Mouse (Mus musculus) heart, postnatal 0 days (tissue): Measurements from ENCODE around the gene Spag8. TPM values are rescaled to one million over a fixed set of nuclear protein-coding genes. Genes with fewer than 3 reads are reported as not detected.

Experiments
- ATAC-seq: fragments of 200-750 bp; cut with Nextera tagmentation; 2 replicates; pipeline ENCODE4 v1.8.0; 2017; ENCODE audit warnings: low read depth, moderate number of reproducible peaks, moderate library complexity; ENCODE audit not compliant: insufficient read depth
- DNase-seq: peaks from one replicate; pipeline ENCODE4 v3.0.0-alpha.2; 2016; ENCODE audit warnings: low spot score
- H3K27ac ChIP-seq: fragments of 300-500 bp; sonication (generic); 2 replicates; pipeline ENCODE4 v1.5.1; 2014; ENCODE audit warnings: low read depth, mild to moderate bottlenecking
- H3K27me3 ChIP-seq: fragments of 300-500 bp; sonication (generic); 2 replicates; pipeline ENCODE4 v1.6.1; 2014; ENCODE audit warnings: low read length, mixed read lengths; ENCODE audit not compliant: control insufficient read depth, insufficient read depth
- H3K36me3 ChIP-seq: fragments of 300-500 bp; sonication (generic); replicated peaks from 2 replicates; pipeline ENCODE4 v1.6.1; 2014; ENCODE audit warnings: low read length, mixed read lengths; ENCODE audit not compliant: control insufficient read depth, insufficient read depth
- H3K4me1 ChIP-seq: fragments of 300-500 bp; sonication (generic); 2 replicates; pipeline ENCODE4 v1.6.1; 2014; ENCODE audit warnings: antibody characterized with exemption; ENCODE audit not compliant: control insufficient read depth, insufficient read depth
- H3K4me2 ChIP-seq: fragments of 300-500 bp; sonication (generic); 2 replicates; pipeline ENCODE4 v1.6.1; 2014; ENCODE audit warnings: low read depth, mild to moderate bottlenecking, low read length, moderate library complexity
- H3K4me3 ChIP-seq: fragments of 300-500 bp; sonication (generic); 2 replicates; pipeline ENCODE4 v1.5.1; 2014; ENCODE audit warnings: low read depth, low read length
- H3K9ac ChIP-seq: fragments of 300-500 bp; sonication (generic); replicated peaks from 2 replicates; pipeline ENCODE4 v1.6.1; 2014; ENCODE audit warnings: low read depth, low read length, mixed read lengths
- H3K9me3 ChIP-seq: fragments of 300-500 bp; sonication (generic); replicated peaks from 2 replicates; pipeline ENCODE4 v1.6.1; 2016; ENCODE audit warnings: low read length; ENCODE audit not compliant: control insufficient read depth
- CTCF ChIP-seq: IDR thresholded peaks from 2 replicates; pipeline ENCODE4 v1.5.1; 2016; ENCODE audit warnings: antibody characterized with exemption, control low read depth, low read depth
- EP300 ChIP-seq: IDR thresholded peaks from 2 replicates; pipeline ENCODE4 v1.6.1; 2016; ENCODE audit warnings: antibody characterized with exemption, low read depth
- WGBS: fragments of 180-500 bp; shearing (Covaris S2); extraction: QIAGEN DNeasy Blood & Tissue Kit; methylation state at CpG from one replicate; pipeline ENCODE4 v1.1.7; 2014; 5-methylcytosine and 5-hydroxymethylcytosine counted together
- polyA plus RNA-seq: library from polyadenylated mRNA; unstranded; fragments of >200 nt; fragmentation: Nextera tagmentation; extraction: Ambion mirVana; gene quantifications from 2 replicates; pipeline ENCODE4 v1.2.1, GENCODE M21; 2015
- total RNA-seq: library from RNA; depleted of rRNA; stranded (reverse); fragments of >200 nt; gene quantifications from 2 replicates; pipeline ENCODE4 v1.2.3, GENCODE M21; 2014; ENCODE audit warnings: low replicate concordance

Spag8 gene
- total and polyA plus RNA-seq, 2 experiments from 2014 or later: 0.44 TPM; not detected in 1

- Histone ChIP-seq H3K4me1 (0 out of 2 replicates have a peak, but pooled peaks cover 4% of the 10 kb centered on the region), H3K36me3 (peaks cover 9% of the 10 kb centered on the region), H3K27me3 (no peaks in the 10 kb centered on the region), H3K9me3 (no peaks in the 10 kb centered on the region), H3K4me3 (no peak overlapping the region), H3K27ac (no peak overlapping the region), H3K9ac (no peak overlapping the region), H3K4me2 (no peak overlapping the region)
- no peak for DNase-seq
- no peak for ATAC-seq
- WGBS: 78% methylated on average over 5 of the region's 5 CpGs
- TF ChIP-seq EP300: no peak
- no peak for TF ChIP-seq CTCF
Observed at GRCm38 (mm10) chr4:43674974-43675373, 21.6 kb upstream of the Spag8 start.

- 85% methylated on average over 8 of the region's 8 CpGs for WGBS
- no peaks in the 10 kb centered on the region for H3K9me3 ChIP-seq
- H3K36me3 ChIP-seq: peaks cover 9% of the 10 kb centered on the region
- H3K4me1 ChIP-seq: 0 out of 2 replicates have a peak, but pooled peaks cover 8% of the 10 kb centered on the region
- DNase-seq (no peak), ATAC-seq (no peak)
- no peak overlapping the region for H3K27ac ChIP-seq
- no peak overlapping the region for H3K4me2 ChIP-seq
- H3K4me3 ChIP-seq: no peak overlapping the region
- H3K27me3 ChIP-seq: no peaks in the 10 kb centered on the region
- H3K9ac ChIP-seq: no peak overlapping the region
- TF ChIP-seq CTCF (no peak), EP300 (no peak)
Observed at GRCm38 (mm10) chr4:43673703-43674102, 20.3 kb upstream of the Spag8 start.

GRCm38 (mm10) chr4:43672070-43672469 lies 18.7 kb upstream of the Spag8 start:
- Histone ChIP-seq H3K9me3 (no peaks in the 10 kb centered on the region), H3K27me3 (no peaks in the 10 kb centered on the region), H3K36me3 (peaks cover 9% of the 10 kb centered on the region; the same call in 1 of the 2 replicates), H3K4me2 (no peak overlapping the region), H3K9ac (no peak overlapping the region), H3K4me1 (0 out of 2 replicates have a peak, but pooled peaks cover 8% of the 10 kb centered on the region), H3K4me3 (no peak overlapping the region), H3K27ac (no peak overlapping the region)
- peak; percentile 81 for DNase-seq
- ATAC-seq: peak; percentile 34; the same call in 1 of the 2 replicates
- no peak for TF ChIP-seq EP300
- TF ChIP-seq CTCF: peak; percentile 80
- WGBS: 4% methylated on average over 2 of the region's 2 CpGs

DNA sequence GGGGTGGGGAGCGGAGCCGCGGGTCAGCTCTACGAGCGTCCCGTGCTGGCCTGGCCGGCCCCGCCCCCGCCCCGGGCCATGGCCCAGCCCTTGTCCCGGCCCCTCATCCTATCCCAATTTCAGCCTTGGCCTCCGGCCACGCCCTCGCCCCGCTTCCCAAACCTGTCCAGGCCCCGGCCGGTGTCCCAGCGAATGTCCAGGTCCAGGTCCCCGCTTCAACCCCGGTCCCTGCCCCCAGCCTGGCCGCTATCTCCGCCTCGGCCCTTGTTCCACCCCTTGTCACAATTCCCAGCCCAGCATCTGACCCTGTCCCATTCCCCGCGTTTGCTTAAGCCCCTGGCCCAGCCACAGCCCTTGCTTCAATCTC lies 16.0 kb upstream of the Spag8 start:
- DNase-seq (no peak), ATAC-seq (peak; percentile 73)
- Histone ChIP-seq H3K27me3 (peaks cover 8% of the 10 kb centered on the region), H3K9ac (peak overlapping the region; percentile 86), H3K4me2 (peak overlapping the region; percentile 92), H3K4me3 (peak overlapping the region; percentile 78), H3K36me3 (0 out of 2 replicates have a peak, but pooled peaks cover 4% of the 10 kb centered on the region), H3K9me3 (no peaks in the 10 kb centered on the region), H3K4me1 (0 out of 2 replicates have a peak, but pooled peaks cover 8% of the 10 kb centered on the region), H3K27ac (peak overlapping the region; percentile 77)
- TF ChIP-seq CTCF (no peak), EP300 (no peak)
- 4% methylated on average over 13 of the region's 25 CpGs for WGBS

DNA sequence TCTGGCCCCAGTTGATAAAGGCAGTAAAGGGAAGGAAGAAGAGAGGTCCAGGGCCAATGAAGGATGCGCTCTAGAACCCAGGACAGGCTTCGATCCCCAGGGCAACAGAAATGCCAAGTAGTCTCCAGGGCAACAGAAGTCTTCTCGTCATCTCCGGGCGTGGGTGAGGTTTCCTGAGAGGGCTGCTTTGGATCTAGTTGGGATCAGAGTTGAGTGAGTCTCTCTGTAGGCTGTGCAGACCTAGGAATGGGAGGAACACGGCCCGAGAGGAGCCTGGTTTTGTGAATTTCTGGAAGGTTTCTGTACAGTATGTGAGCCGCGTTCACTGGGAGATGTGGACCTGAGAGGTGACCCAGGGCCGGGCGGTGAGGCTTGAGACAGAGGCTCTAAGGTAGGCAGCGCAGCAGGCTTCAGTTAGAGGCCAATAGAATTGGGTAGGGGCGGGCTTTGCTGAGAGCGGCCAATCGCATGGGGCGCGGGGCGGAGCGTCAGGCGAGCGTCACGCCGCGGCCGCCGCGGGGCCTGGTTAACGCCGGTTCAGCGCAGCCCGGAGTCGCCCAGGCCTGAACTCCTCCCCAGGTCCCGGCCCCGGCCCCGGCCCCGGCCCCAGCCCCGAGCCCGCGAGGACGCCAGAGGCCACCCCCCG lies 15.5 kb upstream of the Spag8 start, which contains the start of the genes Tmem8b and Fam221b:
TSS of gene Tmem8b (plus strand) at position 190 of the 646 bp plus-strand sequence.
TSS of gene Fam221b (minus strand) at position 364 of the 646 bp plus-strand sequence.
- WGBS: under 1% methylated on average over 40 of the region's 41 CpGs
- Histone ChIP-seq H3K4me2 (peak within 1 kb of the TSS; percentile 92), H3K9me3 (no peaks in the 10 kb centered on the region), H3K27me3 (peaks cover 8% of the 10 kb centered on the region), H3K27ac (peak within 1 kb of the TSS; percentile 77), H3K36me3 (no peaks in the 10 kb centered on the region), H3K9ac (peak within 1 kb of the TSS; percentile 86), H3K4me1 (0 out of 2 replicates have a peak, but pooled peaks cover 8% of the 10 kb centered on the region), H3K4me3 (peak within 1 kb of the TSS; percentile 78)
- TF ChIP-seq CTCF (no peak), EP300 (no peak)
- DNase-seq (peak; percentile 77), ATAC-seq (peak; percentile 91)
